Mouse (Mus musculus): Measurements from ENCODE around the gene Armh1. TPM values are rescaled to one million over a fixed set of nuclear protein-coding genes. Genes with fewer than 3 reads are reported as not detected.

Armh1 gene
- total RNA-seq, 1 experiment from 2014 or later = not detected

GRCm38 (mm10) chr4:117231208-117231607 is 20.7 kb downstream of the Armh1 start:
- ATAC-seq (replicated peaks; ENCODE audit: insufficient number of reproducible peaks, low FRiP score, low TSS enrichment, poor library complexity, severe bottlenecking) = no peak

GRCm38 (mm10) chr4:117230331-117230730 is 21.6 kb downstream of the Armh1 start:
- no peak for ATAC-seq (replicated peaks; ENCODE audit: insufficient number of reproducible peaks, low FRiP score, low TSS enrichment, poor library complexity, severe bottlenecking)

- ATAC-seq (replicated peaks; ENCODE audit: insufficient number of reproducible peaks, low FRiP score, low TSS enrichment, poor library complexity, severe bottlenecking) = no peak
Measured at GRCm38 (mm10) chr4:117229590-117229989, 22.3 kb downstream of the Armh1 start.

- no peak for ATAC-seq (replicated peaks; ENCODE audit: insufficient number of reproducible peaks, low FRiP score, low TSS enrichment, poor library complexity, severe bottlenecking)
Measured at GRCm38 (mm10) chr4:117225250-117225649, 26.7 kb downstream of the Armh1 start.

GRCm38 (mm10) chr4:117224122-117224521 is 27.8 kb downstream of the Armh1 start:
- no peak for ATAC-seq (replicated peaks; ENCODE audit: insufficient number of reproducible peaks, low FRiP score, low TSS enrichment, poor library complexity, severe bottlenecking)

- 0 out of 2 replicates have a peak, but pooled peaks have one; percentile 16 for ATAC-seq (replicated peaks; ENCODE audit: insufficient number of reproducible peaks, low FRiP score, low TSS enrichment, poor library complexity, severe bottlenecking)
Measured at GRCm38 (mm10) chr4:117223001-117223400, 28.9 kb downstream of the Armh1 start.

GRCm38 (mm10) chr4:117221836-117222235 is 30.1 kb downstream of the Armh1 start:
- no peak for ATAC-seq (replicated peaks; ENCODE audit: insufficient number of reproducible peaks, low FRiP score, low TSS enrichment, poor library complexity, severe bottlenecking)

- ATAC-seq (replicated peaks; ENCODE audit: insufficient number of reproducible peaks, low FRiP score, low TSS enrichment, poor library complexity, severe bottlenecking) = no peak
Measured at GRCm38 (mm10) chr4:117220741-117221515, 31.0 kb downstream of the Armh1 start.

- ATAC-seq (replicated peaks; ENCODE audit: insufficient number of reproducible peaks, low FRiP score, low TSS enrichment, poor library complexity, severe bottlenecking) = peak; percentile 76
Measured at GRCm38 (mm10) chr4:117218517-117219219, 33.3 kb downstream of the Armh1 start.

GRCm38 (mm10) chr4:117217029-117217428 is 34.9 kb downstream of the Armh1 start:
- ATAC-seq (replicated peaks; ENCODE audit: insufficient number of reproducible peaks, low FRiP score, low TSS enrichment, poor library complexity, severe bottlenecking) = no peak

GRCm38 (mm10) chr4:117214250-117214649 is 37.7 kb downstream of the Armh1 start:
- no peak for ATAC-seq (replicated peaks; ENCODE audit: insufficient number of reproducible peaks, low FRiP score, low TSS enrichment, poor library complexity, severe bottlenecking)

GRCm38 (mm10) chr4:117210147-117211074 is 41.5 kb downstream of the Armh1 start:
- peak; percentile 94 for ATAC-seq (replicated peaks; ENCODE audit: insufficient number of reproducible peaks, low FRiP score, low TSS enrichment, poor library complexity, severe bottlenecking)

- no peak for ATAC-seq (replicated peaks; ENCODE audit: insufficient number of reproducible peaks, low FRiP score, low TSS enrichment, poor library complexity, severe bottlenecking)
Measured at GRCm38 (mm10) chr4:117209592-117209991, 42.3 kb downstream of the Armh1 start.

GRCm38 (mm10) chr4:117202992-117203354 is 49.0 kb downstream of the Armh1 start:
- ATAC-seq (replicated peaks; ENCODE audit: insufficient number of reproducible peaks, low FRiP score, low TSS enrichment, poor library complexity, severe bottlenecking) = no peak

GRCm38 (mm10) chr4:117202046-117202991 is 49.6 kb downstream of the Armh1 start:
- ATAC-seq (replicated peaks; ENCODE audit: insufficient number of reproducible peaks, low FRiP score, low TSS enrichment, poor library complexity, severe bottlenecking) = peak; percentile 96

GRCm38 (mm10) chr4:117191804-117192203 is 60.1 kb downstream of the Armh1 start:
- ATAC-seq (replicated peaks; ENCODE audit: insufficient number of reproducible peaks, low FRiP score, low TSS enrichment, poor library complexity, severe bottlenecking) = no peak

GRCm38 (mm10) chr4:117190660-117191059 is 61.3 kb downstream of the Armh1 start:
- no peak for ATAC-seq (replicated peaks; ENCODE audit: insufficient number of reproducible peaks, low FRiP score, low TSS enrichment, poor library complexity, severe bottlenecking)
